Mouse (Mus musculus): ENCODE measurements around the gene Tcp11l1.

Tcp11l1 gene

DNA sequence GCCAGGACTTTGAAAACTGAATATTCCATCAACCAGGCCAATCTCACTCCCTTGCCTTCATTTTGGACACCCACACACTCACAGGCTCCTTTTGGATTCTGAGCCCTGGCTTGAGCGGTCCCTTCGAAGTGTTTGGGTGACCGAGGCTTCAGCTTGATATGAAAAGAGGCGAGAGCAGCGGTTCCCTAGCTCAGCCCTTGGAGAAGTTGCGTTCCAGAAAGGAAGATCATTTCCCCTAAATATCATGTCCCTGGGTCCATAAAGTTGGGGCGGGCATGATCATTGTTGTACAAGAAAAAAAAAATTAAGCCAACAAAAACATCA lies 479 bp upstream of the Tcp11l1 start:
- no peak for DNase-seq (ENCODE audit: low spot score)

DNA sequence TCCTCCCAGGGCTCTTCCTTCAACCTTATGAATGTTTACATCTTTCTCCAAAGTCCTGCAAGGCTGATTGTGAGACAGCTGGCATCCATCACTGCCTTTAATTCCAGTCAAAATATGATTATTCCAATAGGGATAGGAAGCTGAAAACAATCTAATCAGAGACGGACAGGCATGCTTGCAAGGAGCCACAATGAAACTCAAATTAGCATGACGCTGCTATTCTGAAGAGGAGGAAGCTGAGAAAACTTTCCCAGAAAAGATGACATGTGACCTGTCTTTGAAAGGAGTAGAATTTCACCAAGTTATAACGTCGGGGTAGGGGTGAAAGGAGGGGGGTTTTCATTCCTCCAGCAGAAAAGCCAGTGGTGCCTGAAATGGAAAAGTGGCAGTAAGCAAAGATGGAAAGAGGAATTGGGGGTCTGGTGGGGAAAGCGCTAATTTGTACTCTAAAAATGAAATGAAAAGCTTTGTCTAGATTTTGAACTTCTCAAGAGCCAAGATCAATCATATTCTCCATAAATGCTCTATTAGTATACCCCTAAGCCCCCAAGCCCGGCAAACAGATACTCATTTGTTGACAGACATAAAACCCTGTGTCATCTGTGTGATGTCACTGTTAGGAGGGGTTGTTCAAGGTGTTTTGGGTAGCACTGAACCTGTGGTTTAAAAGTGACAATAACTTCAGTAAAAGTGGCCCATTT lies 1.1 kb downstream of the Tcp11l1 start:
- no peak for DNase-seq (ENCODE audit: low spot score)

DNA sequence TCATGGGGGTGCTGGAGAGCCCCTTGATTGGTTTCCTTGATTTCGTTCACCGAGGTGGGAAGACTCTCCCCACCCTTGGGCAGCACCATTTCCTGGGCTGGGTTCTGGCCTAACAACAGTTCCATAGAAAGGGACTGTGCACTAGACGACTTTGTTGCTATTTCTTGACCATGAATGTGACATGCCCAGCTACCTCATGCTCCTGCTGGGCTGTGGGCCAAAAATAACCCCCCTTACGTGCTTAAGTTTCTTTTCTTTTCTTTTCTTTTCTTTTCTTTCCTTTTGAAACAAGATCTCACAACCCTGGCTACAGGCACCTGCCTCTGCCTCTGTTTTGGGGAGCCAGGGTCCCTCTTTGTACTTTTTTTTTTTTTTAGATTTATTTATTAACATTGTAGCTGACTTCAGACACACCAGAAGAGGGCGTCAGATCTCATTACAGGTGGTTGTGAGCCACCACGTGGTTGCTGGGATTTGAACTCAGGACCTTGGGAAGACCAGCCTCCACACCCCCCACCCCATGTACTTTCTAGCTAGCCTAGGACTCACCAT lies 2.1 kb downstream of the Tcp11l1 start:
- peak; percentile 61 for DNase-seq (ENCODE audit: low spot score)

DNA sequence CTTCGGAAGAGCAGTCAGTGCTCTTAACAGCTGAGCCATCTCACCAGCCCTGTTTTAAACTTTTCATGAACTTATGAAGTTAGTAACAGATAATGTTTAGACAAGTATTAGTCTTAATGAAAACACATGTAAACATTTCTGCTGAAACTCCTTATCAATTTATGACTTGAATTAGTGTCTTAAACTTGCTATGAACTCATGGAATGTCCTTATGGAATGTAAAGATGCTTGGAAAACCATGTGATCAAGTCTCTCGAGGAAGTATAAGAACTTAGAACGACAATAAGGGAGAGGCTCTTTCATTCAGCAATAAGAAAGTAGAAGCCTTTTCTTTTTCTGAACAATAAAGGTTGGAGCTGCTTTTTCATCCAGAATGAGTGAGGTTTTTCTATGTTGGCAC lies 7.6 kb downstream of the Tcp11l1 start:
- no peak for DNase-seq (ENCODE audit: low spot score)

DNA sequence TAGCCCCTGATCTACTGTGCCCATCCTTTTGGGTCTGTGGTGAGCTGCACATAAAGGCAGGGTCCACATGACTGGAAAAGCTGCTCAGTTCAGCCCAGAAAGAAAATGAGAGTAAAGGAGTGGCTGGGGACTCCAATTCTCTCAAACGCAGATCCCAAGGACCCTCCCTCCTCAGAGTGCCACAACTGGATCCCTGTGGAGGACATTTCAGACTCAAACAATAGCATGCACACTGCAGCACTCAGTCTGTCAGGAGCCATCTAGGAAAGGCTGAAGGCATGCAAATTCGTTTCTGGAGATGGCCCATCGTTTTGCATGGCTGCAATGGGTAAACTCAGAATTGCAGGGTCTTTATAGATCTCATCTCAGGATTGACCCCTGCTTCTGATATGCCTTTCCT lies 8.8 kb downstream of the Tcp11l1 start:
- DNase-seq (ENCODE audit: low spot score), result no peak

DNA sequence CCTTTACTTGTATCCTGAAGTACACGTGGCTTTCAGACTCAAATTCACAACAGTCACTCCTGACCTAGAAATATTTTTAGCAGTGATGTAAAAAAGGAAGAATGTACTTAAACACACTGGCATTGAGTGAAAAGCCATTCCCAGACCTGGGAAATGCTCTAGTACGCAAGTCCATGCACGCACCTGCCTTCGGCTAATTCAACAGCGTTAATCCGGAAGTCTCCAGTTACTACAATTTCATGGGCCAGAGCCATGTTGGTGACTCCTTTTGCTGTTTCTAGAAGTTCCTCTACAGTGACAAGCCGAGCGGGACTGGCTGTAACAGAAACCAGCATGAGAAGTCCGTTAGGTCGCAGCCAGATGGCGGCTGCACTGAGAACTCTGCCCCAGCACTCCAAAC lies 12.3 kb downstream of the Tcp11l1 start:
- no peak for DNase-seq (ENCODE audit: low spot score)

DNA sequence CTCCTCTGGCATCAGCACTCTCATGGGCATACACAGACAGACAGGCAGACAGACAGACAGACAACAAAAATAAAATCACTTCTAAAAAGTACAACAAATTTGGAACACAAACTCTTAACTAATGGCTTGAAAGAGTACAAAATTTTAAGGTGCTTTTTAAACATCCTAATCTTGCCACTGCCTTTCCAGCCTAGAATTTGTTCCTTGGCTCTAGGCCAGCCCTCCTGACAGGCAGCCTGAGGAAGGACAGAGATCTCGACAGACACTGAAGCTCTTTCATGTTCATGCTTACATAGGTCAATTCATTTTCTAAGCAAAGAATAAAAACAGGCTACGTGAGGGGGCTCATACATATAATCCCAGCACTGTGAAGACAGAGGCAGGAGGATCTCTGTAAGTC lies 19.4 kb downstream of the Tcp11l1 start:
- DNase-seq (ENCODE audit: low spot score), result no peak

DNA sequence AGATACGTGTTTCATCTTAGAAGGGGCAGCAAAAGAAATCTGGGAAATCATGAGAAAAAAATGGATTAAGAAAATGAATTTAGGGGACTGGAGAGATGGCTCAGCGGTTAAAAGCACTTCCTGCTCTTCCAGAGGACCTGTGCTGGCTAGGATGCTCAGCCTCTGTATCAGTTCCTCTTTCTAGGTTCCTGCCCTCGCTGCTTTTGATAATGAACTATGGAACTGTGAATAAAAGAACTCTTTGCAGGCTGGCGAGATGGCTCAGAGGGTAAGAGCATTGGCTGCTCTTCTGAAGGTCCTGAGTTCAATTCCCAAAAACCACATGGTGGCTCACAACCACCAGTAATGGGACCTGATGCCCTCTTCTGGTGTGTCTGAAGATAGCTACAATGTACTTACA lies 21.2 kb downstream of the Tcp11l1 start:
- no peak for DNase-seq (ENCODE audit: low spot score)

DNA sequence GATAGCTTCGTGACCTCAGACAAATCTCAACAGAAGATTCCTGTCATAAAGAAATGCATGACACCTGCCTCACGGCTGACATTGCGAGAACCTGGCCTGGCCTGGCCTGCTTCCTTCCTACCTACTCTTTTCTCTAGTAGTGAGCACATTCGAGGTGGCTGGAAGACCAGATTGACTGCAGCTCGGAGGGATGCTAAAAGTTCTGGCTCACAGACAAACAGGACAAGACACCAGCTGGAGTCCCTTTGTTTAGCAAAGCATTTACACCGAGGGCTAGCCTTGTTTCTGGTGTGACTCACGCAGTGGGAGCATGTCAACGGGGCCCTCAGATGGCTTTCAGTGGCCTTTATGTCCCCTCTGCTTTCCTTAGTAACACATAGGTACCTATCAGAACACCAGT lies 23.2 kb downstream of the Tcp11l1 start:
- no peak for DNase-seq (ENCODE audit: low spot score)

DNA sequence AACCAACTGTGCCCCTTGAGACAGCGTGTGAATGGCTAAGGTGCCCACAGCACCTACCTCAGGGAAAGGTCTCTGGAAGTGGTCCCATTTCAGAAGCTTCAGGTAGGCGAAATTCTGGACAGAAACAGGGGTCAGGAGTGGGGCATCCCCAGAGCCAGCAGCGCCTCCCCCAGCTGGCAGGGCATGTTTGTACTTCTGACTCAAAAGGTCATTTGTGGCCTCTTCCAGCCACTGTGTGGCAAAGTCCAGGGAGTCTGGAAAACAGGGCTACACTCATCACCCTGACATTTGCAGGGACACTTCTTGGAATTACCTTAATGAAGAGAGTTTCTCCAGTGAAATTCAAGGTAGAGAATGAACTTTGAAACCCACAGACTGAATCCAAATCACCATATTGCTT lies 23.6 kb downstream of the Tcp11l1 start:
- no peak for DNase-seq (ENCODE audit: low spot score)

DNA sequence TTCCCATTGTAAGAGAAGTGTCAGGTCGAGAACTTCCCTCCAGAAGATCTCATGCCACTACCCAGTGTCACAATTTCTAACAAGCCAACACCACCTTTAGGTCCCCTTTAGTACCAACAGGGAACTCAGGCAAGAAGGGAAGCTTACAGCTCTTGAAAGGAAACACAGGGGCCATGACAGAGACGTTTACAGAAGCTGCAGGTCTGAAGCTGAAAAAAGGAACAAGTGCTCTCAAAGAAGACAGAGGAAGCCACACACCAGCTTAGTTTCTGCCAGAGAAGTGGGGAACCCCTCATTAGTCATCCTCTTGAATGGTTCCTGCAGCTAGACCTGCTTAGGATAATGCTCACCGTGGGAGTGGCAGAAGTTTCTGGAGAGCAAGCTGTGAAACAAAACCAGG lies 24.7 kb downstream of the Tcp11l1 start:
- no peak for DNase-seq (ENCODE audit: low spot score)

DNA sequence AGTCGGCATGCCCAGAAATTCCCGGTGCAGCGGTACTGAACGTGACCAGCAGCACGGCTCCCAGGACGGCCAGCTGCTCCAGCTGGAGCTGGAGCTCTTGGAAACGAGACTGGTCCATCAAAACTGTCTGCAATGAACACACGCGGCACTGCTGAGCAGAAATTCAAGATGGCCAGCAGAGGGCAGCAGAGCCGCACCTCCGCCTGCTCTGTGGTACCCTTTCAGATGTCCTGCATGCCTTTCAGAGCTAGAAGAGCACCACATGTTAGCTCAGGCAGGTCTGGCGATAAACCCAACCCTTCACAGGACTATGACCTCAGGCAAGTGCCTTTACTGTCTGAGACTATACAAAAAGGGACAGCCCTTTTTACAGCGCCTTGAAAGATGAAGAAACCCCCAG lies 26.6 kb downstream of the Tcp11l1 start:
- DNase-seq (ENCODE audit: low spot score), result peak; percentile 68

DNA sequence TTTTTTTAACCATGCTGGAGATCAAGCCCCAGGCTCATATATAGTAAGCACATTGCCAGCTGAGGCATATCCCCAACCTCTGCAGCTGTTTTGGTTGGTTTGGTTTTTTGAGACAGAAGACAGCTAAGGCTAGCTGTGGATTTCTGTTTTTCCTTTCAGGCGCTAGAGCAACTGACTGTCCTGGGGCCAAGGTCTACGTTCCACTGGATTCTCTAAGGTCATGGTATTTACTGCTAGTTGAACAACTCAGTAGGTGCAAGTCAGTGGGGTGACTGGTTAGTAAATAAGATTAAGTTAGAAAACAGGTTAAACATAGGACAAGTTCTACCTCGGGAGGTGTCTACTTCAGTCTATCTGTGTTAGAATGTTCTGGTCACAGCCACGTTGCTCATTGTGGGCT lies 27.2 kb downstream of the Tcp11l1 start:
- no peak for DNase-seq (ENCODE audit: low spot score)

DNA sequence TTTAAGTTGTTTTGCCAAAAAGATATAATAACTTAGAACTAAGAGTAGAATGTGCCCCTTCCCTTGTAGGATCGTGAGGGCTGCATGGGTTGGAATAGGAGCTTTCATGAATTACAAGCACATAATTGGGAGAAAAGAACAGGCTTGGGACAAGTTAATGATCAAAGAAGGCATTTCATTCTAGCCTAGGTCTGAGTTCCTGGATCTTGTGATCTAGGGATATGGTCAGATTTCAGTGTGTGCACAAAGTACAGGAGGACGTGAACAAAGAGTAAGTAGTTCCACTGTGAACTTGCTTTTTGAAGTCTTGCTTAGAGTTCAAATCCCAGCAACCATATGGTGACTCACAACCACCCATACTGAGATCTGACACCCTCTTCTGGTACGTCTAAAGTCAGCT lies 34.6 kb downstream of the Tcp11l1 start:
- DNase-seq (ENCODE audit: low spot score), result no peak

DNA sequence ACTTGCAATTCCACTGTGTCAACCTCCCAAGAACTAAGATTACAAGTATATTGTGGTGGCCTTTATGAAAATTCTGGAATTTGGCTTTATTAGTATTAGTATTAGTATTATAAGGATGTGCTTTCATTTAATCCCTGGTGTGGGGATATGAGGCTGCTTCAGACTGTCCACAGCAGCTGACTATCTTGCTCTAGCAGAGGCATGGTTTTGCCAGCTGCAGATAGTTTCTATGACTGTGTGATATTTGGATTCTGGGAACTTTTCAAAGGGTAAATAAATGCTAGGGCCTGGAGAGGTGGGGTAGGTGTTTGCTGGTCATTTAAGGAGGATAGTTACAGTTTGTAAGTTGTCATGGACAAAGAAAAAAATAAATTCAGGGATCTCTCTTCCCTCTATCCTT lies 40.2 kb downstream of the Tcp11l1 start:
- DNase-seq (ENCODE audit: low spot score), result no peak

DNA sequence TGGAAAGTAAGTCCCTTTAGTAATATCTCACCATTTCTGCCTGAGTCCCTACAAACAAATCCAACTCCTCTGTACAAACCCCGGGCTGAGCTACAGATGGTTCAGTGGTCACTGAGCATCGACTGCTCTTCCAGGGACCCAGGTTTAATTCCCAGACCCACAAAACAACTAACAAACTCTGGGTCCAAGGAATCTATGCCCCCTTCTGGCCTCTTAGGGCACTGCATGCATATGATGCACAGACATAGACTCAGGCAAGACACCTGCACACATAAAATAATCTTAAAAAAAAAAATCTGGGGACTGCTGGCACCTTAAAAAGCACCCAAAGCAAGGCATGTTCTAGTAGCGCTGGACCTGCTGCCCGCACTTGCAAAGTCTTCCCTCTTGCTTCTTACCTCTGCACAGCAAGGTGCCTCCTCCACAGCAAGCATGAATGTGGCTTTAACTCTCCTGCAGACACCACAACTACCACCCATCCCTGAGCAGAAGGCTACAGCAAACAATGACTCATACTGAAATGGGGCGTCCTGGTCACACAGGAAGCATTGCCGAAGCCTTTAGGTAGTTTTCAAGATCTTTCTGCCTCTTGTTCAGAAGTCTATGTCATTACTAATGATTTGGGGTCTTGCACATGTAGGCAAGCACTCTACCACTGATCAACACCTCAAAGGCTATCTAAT lies 42.7 kb downstream of the Tcp11l1 start:
- DNase-seq (ENCODE audit: low spot score), result no peak

DNA sequence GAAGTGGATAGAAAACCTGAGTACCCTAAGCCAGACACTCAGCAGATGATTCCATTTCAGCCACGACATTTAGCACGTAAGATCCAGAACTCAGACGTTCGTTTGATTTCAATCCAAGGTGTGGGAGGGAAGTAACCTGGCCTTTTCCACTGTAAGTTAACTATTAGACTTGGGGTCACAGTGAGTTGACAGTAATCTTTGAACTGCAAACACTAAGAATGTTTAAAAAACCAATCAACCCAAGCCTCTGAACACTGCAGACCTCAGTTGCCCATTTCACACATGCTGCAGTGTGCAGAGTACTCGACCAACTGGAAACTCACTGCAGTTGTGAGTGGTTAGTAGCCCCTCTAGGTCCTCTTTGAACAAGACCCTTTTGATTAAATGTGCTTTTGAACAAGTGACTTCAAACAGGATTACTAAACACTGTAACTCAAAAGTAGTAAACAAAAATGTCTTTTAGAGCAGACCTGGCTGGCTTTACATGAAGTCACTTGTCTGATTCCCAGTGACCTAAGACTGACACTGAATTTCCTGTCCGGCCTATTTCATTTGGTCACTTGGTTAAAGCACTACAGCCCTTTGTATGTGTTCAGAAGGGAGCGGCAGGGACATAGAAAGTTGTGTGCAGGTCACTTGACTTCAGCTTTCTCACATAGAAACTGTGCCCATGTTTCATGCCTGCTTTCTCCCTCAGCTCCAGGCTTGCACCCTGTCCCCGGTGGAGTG lies 48.4 kb downstream of the Tcp11l1 start:
- no peak for DNase-seq (ENCODE audit: low spot score)

DNA sequence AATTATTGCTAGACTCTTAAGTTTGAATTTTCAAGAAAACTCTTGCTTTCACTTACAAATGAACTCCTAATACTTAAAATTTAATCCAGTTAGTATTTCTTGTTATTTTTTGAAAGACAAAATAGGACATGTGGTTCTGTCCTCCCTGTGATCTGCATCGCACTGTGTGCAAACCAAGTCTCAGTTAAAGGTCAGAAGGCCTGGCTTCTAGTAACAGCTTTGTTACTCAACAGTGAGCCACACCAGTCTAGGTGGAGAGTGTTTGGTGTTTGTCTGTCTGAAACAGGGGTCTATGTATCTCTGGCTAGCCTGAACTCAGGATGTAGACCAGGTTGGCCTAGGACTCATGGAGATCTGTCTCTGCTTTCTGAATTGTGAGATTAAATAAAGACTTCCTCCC lies 53.3 kb downstream of the Tcp11l1 start:
- no peak for DNase-seq (ENCODE audit: low spot score)

DNA sequence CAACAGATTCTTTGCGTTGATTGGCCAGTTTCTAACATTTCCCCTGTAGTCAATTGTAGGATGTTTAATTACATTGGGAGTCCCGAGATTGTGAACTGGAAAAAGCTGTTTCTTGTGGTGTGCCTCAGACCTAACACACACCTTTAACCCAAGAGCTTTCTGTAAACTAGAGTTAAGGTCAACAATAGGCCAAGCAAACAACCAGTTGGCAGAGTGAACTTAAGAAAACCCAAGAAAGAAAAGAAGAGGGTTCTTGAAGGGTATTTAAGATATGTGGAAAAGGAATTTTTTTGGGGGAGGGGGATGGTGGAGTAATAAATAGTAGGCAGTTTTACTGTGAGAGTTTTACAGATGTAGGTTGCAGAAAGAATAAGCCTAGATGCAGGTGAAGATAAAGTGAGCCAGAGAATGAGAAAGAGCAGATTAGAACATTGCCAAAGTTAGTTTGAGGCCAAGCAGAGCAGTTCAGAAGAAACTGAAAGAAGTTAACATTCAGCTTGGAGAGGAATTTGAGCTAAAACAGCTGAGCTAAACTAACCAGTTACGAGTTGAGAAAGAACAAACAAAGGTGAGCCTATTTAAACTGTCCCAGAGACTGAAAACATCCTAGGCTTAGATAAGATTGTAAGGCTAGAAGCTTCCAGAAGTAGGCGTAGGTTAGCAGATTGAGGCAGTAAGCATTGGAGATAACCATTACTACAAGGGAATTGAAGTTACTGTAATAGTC lies 95.8 kb downstream of the Tcp11l1 start:
- no peak for DNase-seq (ENCODE audit: low spot score)

DNA sequence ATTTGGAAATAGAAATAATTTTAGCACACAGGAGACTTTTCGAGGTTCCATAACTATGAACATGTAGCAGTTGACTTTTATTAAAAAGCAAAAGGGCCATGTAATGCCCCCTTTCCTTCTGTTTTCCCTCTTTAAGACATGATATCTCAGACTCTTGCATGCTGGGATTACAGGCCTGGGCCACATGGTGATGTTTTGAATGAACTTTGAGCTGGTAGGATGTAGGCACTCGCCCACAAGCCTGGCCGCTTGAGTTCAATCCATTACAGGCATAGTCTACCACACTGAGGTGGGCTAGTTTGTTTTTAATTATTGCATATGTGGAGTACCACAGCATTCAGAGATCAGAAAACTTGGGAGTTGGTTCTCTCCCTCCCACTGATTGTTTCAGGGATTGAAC lies 97.2 kb downstream of the Tcp11l1 start:
- DNase-seq (ENCODE audit: low spot score), result no peak
